Comparison of ENCODE assay signal across 8 mouse cellular contexts in genomic region chr6:113306986-113307349, GRCm38 (mm10). TPM values are rescaled to one million over a fixed set of nuclear protein-coding genes. Genes with fewer than 3 reads are reported as not detected.
DNase-seq lines count a peak whose midpoint lies in the region; ATAC-seq and TF ChIP-seq lines count a peak whose summit lies in the region.

TSS of gene Brpf1 (plus strand) at chr6:113307137.

- intact Hi-C loops in left cerebral cortex, adult 2 months (cut with DNase I) = loop anchor here (1.0 to 5.0 kb wide), 4 partner anchors 70 to 260 kb away; partner anchors contain the start of genes Creld1, Mtmr14, Setd5 and Thumpd3

- peaks cover 3% of the 10 kb centered on the region; the same call in 1 of the 2 replicates for H3K36me3 ChIP-seq in midbrain, embryonic 11.5 days (ENCODE audit: control insufficient read depth, insufficient read depth, low read length)

- no peaks in the 10 kb centered on the region for H3K9me3 ChIP-seq in midbrain, embryonic 11.5 days (ENCODE audit: control insufficient read depth, low read length)

- peaks cover 15% of the 10 kb centered on the region for H3K4me1 ChIP-seq in midbrain, embryonic 11.5 days (ENCODE audit: control insufficient read depth, insufficient read depth, low read length)

- peak within 1 kb of the TSS; percentile 98 for H3K4me2 ChIP-seq in midbrain, embryonic 11.5 days

- peak within 1 kb of the TSS; percentile 100 for H3K27ac ChIP-seq in left cerebral cortex, adult 2 months
- H3K27ac ChIP-seq in midbrain, embryonic 11.5 days (ENCODE audit: low read depth, low read length) = peak within 1 kb of the TSS; percentile 96

- ATAC-seq in granulocyte monocyte progenitor cell, adult 5-6 weeks (replicated peaks; ENCODE audit: poor library complexity, severe bottlenecking) = peak; percentile 17
- peak; percentile 61 for ATAC-seq in midbrain, embryonic 11.5 days (ENCODE audit: low FRiP score)

- H3K4me3 ChIP-seq in left cerebral cortex, adult 2 months = peak within 1 kb of the TSS; percentile 93
- H3K4me3 ChIP-seq in midbrain, embryonic 11.5 days (ENCODE audit: low read depth, low read length) = peak within 1 kb of the TSS; percentile 97

- DNase-seq in left cerebral cortex, adult 2 months (ENCODE audit: extremely low spot score in 1 of 2, low spot score in 2 of 2) = no peak
- DNase-seq in left cerebral cortex, adult 9 months (ENCODE audit: low spot score in 2 of 2) = no peak
- no peak for DNase-seq in adrenal gland, postnatal 4 days (ENCODE audit: low spot score in 2 of 2)
- DNase-seq in large intestine, adult 2 months (ENCODE audit: low read depth, low spot score) = no peak
- no peak for DNase-seq in midbrain, embryonic 11.5 days (ENCODE audit: low spot score, missing footprints)
- DNase-seq in yolk sac, embryonic 10.5 days (ENCODE audit: low spot score) = no peak
- DNase-seq in lung, adult 18-20 months = no peak

- no peak; the same call in none of the 2 replicates for TF ChIP-seq CTCF in left cerebral cortex, adult 2 months (IDR thresholded peaks at IDR 0.05)

- H3K27me3 ChIP-seq in midbrain, embryonic 11.5 days (ENCODE audit: control insufficient read depth, insufficient read depth, low read length) = no peaks in the 10 kb centered on the region

- peak within 1 kb of the TSS; percentile 93 for H3K9ac ChIP-seq in midbrain, embryonic 11.5 days (ENCODE audit: low read length)

- 0% methylated on average over 32 of the region's 32 CpGs for WGBS in large intestine, adult 2 months
- WGBS in midbrain, embryonic 11.5 days = under 1% methylated on average over 32 of the region's 32 CpGs

RNA-seq across cellular contexts. Expression of gene Brpf1, which starts in this region (rescaled TPM):
- total RNA-seq in left cerebral cortex, adult 2 months (2021) = 10 to 100 TPM; 31.0 to 32.9 TPM
- total RNA-seq in adrenal gland, postnatal 4 days (2021) = 10 to 100 TPM; 40.6 to 46.3 TPM
- 48.4 and 53.2 TPM in 2 replicates for total RNA-seq in granulocyte monocyte progenitor cell, adult 5-6 weeks (2014; fragmentation: Nextera tagmentation)
- 40.0 and 43.8 TPM in 2 replicates for total RNA-seq in granulocyte monocyte progenitor cell, adult 5-6 weeks (2017)
- polyA plus RNA-seq in large intestine, adult 2 months (2012; rRNA removed) = 14.5 and 20.5 TPM in 2 replicates
- 20.1 and 22.8 TPM in 2 replicates for polyA plus RNA-seq in midbrain, embryonic 11.5 days (2014; fragmentation: Nextera tagmentation; extraction: Ambion mirVana)
